Mouse (Mus musculus): ENCODE results near the gene Sorbs2. TPM values are rescaled to one million over a fixed set of nuclear protein-coding genes. Genes with fewer than 3 reads are reported as not detected.
A peak's percentile ranks its signal among the peaks of the same experiment; 100 is the strongest.

Gene Sorbs2
- total and polyA plus RNA-seq, 2 experiments from 2014 or later = 36.1 to 79.5 TPM

- TF ChIP-seq CTCF (IDR thresholded peaks at IDR 0.05) = no peak
- Histone ChIP-seq H3K9me3 (ENCODE audit: low read length) (no peaks in the 10 kb centered on the region), H3K36me3 (ENCODE audit: insufficient read depth, low read length) (no peaks in the 10 kb centered on the region), H3K4me2 (ENCODE audit: low read depth, low read length, poor library complexity, severe bottlenecking) (no peak overlapping the region), H3K9ac (replicated peaks; ENCODE audit: low read length, poor library complexity, severe bottlenecking) (no peak overlapping the region), H3K4me3 (ENCODE audit: low read depth, low read length) (no peak overlapping the region), H3K27ac (ENCODE audit: low read depth, low read length) (no peak overlapping the region), H3K27me3 (ENCODE audit: insufficient read depth, low read length) (no peaks in the 10 kb centered on the region), H3K4me1 (ENCODE audit: insufficient read depth, low read length) (no peaks in the 10 kb centered on the region; the same call in 1 of the 2 replicates)
- DNase-seq (ENCODE audit: low spot score) (peak; percentile 41), ATAC-seq (ENCODE audit: low FRiP score) (no peak)
- WGBS = 38% methylated on average over 4 of the region's 4 CpGs
Observed at GRCm38 (mm10) chr8:45703700-45704101, 196.1 kb downstream of the Sorbs2 start.

GRCm38 (mm10) chr8:45709098-45709497 lies 201.5 kb downstream of the Sorbs2 start:
- WGBS = 81% methylated on average over 4 of the region's 4 CpGs
- no peak for TF ChIP-seq CTCF (IDR thresholded peaks at IDR 0.05)
- Histone ChIP-seq H3K27me3 (ENCODE audit: insufficient read depth, low read length) (no peaks in the 10 kb centered on the region), H3K4me3 (ENCODE audit: low read depth, low read length) (no peak overlapping the region), H3K9ac (replicated peaks; ENCODE audit: low read length, poor library complexity, severe bottlenecking) (no peak overlapping the region), H3K4me2 (ENCODE audit: low read depth, low read length, poor library complexity, severe bottlenecking) (no peak overlapping the region), H3K9me3 (ENCODE audit: low read length) (no peaks in the 10 kb centered on the region), H3K36me3 (ENCODE audit: insufficient read depth, low read length) (no peaks in the 10 kb centered on the region), H3K27ac (ENCODE audit: low read depth, low read length) (no peak overlapping the region), H3K4me1 (ENCODE audit: insufficient read depth, low read length) (no peaks in the 10 kb centered on the region)
- no peak for ATAC-seq (ENCODE audit: low FRiP score)
- no peak for DNase-seq (ENCODE audit: low spot score)

- Histone ChIP-seq H3K27me3 (ENCODE audit: insufficient read depth, low read length) (no peaks in the 10 kb centered on the region), H3K36me3 (ENCODE audit: insufficient read depth, low read length) (no peaks in the 10 kb centered on the region), H3K4me3 (ENCODE audit: low read depth, low read length) (no peak overlapping the region), H3K27ac (ENCODE audit: low read depth, low read length) (no peak overlapping the region), H3K9ac (replicated peaks; ENCODE audit: low read length, poor library complexity, severe bottlenecking) (no peak overlapping the region), H3K4me1 (ENCODE audit: insufficient read depth, low read length) (no peaks in the 10 kb centered on the region), H3K4me2 (ENCODE audit: low read depth, low read length, poor library complexity, severe bottlenecking) (no peak overlapping the region), H3K9me3 (ENCODE audit: low read length) (no peaks in the 10 kb centered on the region)
- DNase-seq (ENCODE audit: low spot score) = no peak
- no peak for TF ChIP-seq CTCF (IDR thresholded peaks at IDR 0.05)
- WGBS = 72% methylated on average over 4 of the region's 4 CpGs
- no peak for ATAC-seq (ENCODE audit: low FRiP score)
Observed at GRCm38 (mm10) chr8:45709734-45710133, 202.1 kb downstream of the Sorbs2 start.

GRCm38 (mm10) chr8:45712610-45713009 lies 205.0 kb downstream of the Sorbs2 start:
- WGBS = 78% methylated on average over 6 of the region's 6 CpGs
- Histone ChIP-seq H3K4me3 (ENCODE audit: low read depth, low read length) (no peak overlapping the region), H3K27me3 (ENCODE audit: insufficient read depth, low read length) (no peaks in the 10 kb centered on the region), H3K4me2 (ENCODE audit: low read depth, low read length, poor library complexity, severe bottlenecking) (no peak overlapping the region), H3K4me1 (ENCODE audit: insufficient read depth, low read length) (no peaks in the 10 kb centered on the region), H3K27ac (ENCODE audit: low read depth, low read length) (no peak overlapping the region), H3K36me3 (ENCODE audit: insufficient read depth, low read length) (no peaks in the 10 kb centered on the region), H3K9me3 (ENCODE audit: low read length) (no peaks in the 10 kb centered on the region), H3K9ac (replicated peaks; ENCODE audit: low read length, poor library complexity, severe bottlenecking) (no peak overlapping the region)
- no peak for TF ChIP-seq CTCF (IDR thresholded peaks at IDR 0.05)
- DNase-seq (ENCODE audit: low spot score) (no peak), ATAC-seq (ENCODE audit: low FRiP score) (no peak)

- H3K4me1 ChIP-seq (ENCODE audit: insufficient read depth, low read length) = no peaks in the 10 kb centered on the region
- H3K27me3 ChIP-seq (ENCODE audit: insufficient read depth, low read length) = no peaks in the 10 kb centered on the region
- no peaks in the 10 kb centered on the region for H3K36me3 ChIP-seq (ENCODE audit: insufficient read depth, low read length)
- no peak overlapping the region for H3K4me2 ChIP-seq (ENCODE audit: low read depth, low read length, poor library complexity, severe bottlenecking)
- ATAC-seq (ENCODE audit: low FRiP score) (no peak), DNase-seq (ENCODE audit: low spot score) (peak; percentile 66)
- no peak overlapping the region for H3K4me3 ChIP-seq (ENCODE audit: low read depth, low read length)
- no peak overlapping the region for H3K27ac ChIP-seq (ENCODE audit: low read depth, low read length)
- H3K9ac ChIP-seq (replicated peaks; ENCODE audit: low read length, poor library complexity, severe bottlenecking) = no peak overlapping the region
- H3K9me3 ChIP-seq (ENCODE audit: low read length) = no peaks in the 10 kb centered on the region
- 23% methylated on average over 3 of the region's 3 CpGs for WGBS
- no peak for TF ChIP-seq CTCF (IDR thresholded peaks at IDR 0.05)
Observed at GRCm38 (mm10) chr8:45714806-45715205, 207.2 kb downstream of the Sorbs2 start.

GRCm38 (mm10) chr8:45715330-45716027 lies 207.9 kb downstream of the Sorbs2 start:
- WGBS = 42% methylated on average over 13 of the region's 13 CpGs
- H3K36me3 ChIP-seq (ENCODE audit: insufficient read depth, low read length) = no peaks in the 10 kb centered on the region
- H3K27ac ChIP-seq (ENCODE audit: low read depth, low read length) = no peak overlapping the region
- ATAC-seq (ENCODE audit: low FRiP score) = no peak
- no peaks in the 10 kb centered on the region for H3K4me1 ChIP-seq (ENCODE audit: insufficient read depth, low read length)
- H3K4me2 ChIP-seq (ENCODE audit: low read depth, low read length, poor library complexity, severe bottlenecking) = no peak overlapping the region
- H3K4me3 ChIP-seq (ENCODE audit: low read depth, low read length) = no peak overlapping the region
- no peak overlapping the region for H3K9ac ChIP-seq (replicated peaks; ENCODE audit: low read length, poor library complexity, severe bottlenecking)
- H3K27me3 ChIP-seq (ENCODE audit: insufficient read depth, low read length) = no peaks in the 10 kb centered on the region
- H3K9me3 ChIP-seq (ENCODE audit: low read length) = no peaks in the 10 kb centered on the region
- DNase-seq (ENCODE audit: low spot score) = peak; percentile 22
- TF ChIP-seq CTCF (IDR thresholded peaks at IDR 0.05) = no peak
